Mouse (Mus musculus): ENCODE measurements around the gene Mbnl2. TPM values are rescaled to one million over a fixed set of nuclear protein-coding genes. Genes with fewer than 3 reads are reported as not detected.

The Mbnl2 gene
- polyA plus RNA-seq, 1 experiment from 2014 or later, result 111 TPM

GRCm38 (mm10) chr14:120292617-120293195 lies 17.2 kb downstream of the Mbnl2 start:
- no peak overlapping the region for H3K4me2 ChIP-seq (replicated peaks)
- WGBS, result 48% methylated on average over 6 of the region's 6 CpGs
- no peak overlapping the region for H3K9ac ChIP-seq
- H3K27ac ChIP-seq, result peak overlapping the region; percentile 52
- peak; percentile 48 for ATAC-seq
- H3K27me3 ChIP-seq (replicated peaks), result no peaks in the 10 kb centered on the region
- no peaks in the 10 kb centered on the region for H3K36me3 ChIP-seq
- H3K9me3 ChIP-seq, result no peaks in the 10 kb centered on the region
- no peak overlapping the region for H3K4me3 ChIP-seq (replicated peaks)
- H3K4me1 ChIP-seq (replicated peaks), result peaks cover 63% of the 10 kb centered on the region

GRCm38 (mm10) chr14:120294480-120294879 lies 19.0 kb downstream of the Mbnl2 start:
- H3K4me1 ChIP-seq (replicated peaks), result peaks cover 63% of the 10 kb centered on the region
- no peak overlapping the region for H3K4me2 ChIP-seq (replicated peaks)
- H3K9me3 ChIP-seq, result no peaks in the 10 kb centered on the region
- H3K27me3 ChIP-seq (replicated peaks), result no peaks in the 10 kb centered on the region
- no peak overlapping the region for H3K9ac ChIP-seq
- H3K27ac ChIP-seq, result no peak overlapping the region
- H3K4me3 ChIP-seq (replicated peaks), result no peak overlapping the region
- ATAC-seq, result no peak
- WGBS, result 80% methylated on average over 6 of the region's 6 CpGs
- no peaks in the 10 kb centered on the region for H3K36me3 ChIP-seq

GRCm38 (mm10) chr14:120295355-120296220 lies 20.1 kb downstream of the Mbnl2 start:
- Histone ChIP-seq H3K9ac (no peak overlapping the region), H3K9me3 (no peaks in the 10 kb centered on the region), H3K36me3 (no peaks in the 10 kb centered on the region), H3K4me2 (replicated peaks) (0 out of 2 replicates have a peak overlapping the region, but pooled peaks have one; percentile 48), H3K4me1 (replicated peaks) (peaks cover 72% of the 10 kb centered on the region), H3K4me3 (replicated peaks) (no peak overlapping the region), H3K27me3 (replicated peaks) (no peaks in the 10 kb centered on the region), H3K27ac (0 out of 2 replicates have a peak overlapping the region, but pooled peaks have one; percentile 6)
- 80% methylated on average over 13 of the region's 13 CpGs for WGBS
- no peak for ATAC-seq

DNA sequence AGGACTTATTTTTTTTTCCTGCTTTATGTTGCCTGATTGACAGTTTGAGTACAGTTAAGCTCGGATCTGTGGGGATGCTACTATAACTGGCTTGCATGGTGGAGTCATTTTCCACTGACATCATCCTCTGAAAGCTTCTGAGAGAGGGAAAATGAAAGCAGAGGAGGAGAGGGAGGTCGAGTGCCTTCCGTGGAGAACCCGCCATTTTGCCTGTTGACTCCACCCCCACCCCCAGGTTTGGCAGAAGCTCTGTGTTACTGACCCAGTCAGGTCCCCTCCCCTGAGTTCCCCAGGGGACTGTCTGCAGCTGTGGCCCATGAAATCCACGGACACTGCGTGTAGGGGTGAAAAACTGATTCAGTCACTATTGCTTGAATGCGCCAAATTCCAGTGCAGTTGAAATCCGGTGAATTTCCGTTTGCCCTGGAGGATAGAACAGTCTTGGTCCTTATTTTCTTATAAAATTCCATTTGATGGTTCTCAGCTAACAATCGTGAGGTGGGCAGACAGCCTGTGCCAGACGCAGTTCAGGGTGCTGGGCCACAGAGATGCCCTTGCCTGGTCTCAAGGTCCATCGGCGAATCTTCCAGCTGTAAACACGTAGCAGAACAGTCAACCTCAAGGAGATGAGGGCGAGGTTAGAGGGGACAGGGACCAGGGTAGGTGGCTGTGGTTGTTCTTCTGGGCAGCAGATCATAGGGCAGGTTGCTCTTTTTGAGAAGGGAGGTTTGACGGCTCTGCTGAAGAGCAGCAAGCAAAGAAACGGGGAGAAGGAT lies 20.9 kb downstream of the Mbnl2 start:
- Histone ChIP-seq H3K4me3 (replicated peaks) (no peak overlapping the region), H3K27ac (peak overlapping the region; percentile 70), H3K4me2 (replicated peaks) (peak overlapping the region; percentile 48), H3K9ac (peak overlapping the region; percentile 14), H3K4me1 (replicated peaks) (peaks cover 68% of the 10 kb centered on the region), H3K9me3 (no peaks in the 10 kb centered on the region), H3K36me3 (no peaks in the 10 kb centered on the region), H3K27me3 (replicated peaks) (no peaks in the 10 kb centered on the region)
- WGBS, result 42% methylated on average over 17 of the region's 17 CpGs
- peak; percentile 58 for ATAC-seq

DNA sequence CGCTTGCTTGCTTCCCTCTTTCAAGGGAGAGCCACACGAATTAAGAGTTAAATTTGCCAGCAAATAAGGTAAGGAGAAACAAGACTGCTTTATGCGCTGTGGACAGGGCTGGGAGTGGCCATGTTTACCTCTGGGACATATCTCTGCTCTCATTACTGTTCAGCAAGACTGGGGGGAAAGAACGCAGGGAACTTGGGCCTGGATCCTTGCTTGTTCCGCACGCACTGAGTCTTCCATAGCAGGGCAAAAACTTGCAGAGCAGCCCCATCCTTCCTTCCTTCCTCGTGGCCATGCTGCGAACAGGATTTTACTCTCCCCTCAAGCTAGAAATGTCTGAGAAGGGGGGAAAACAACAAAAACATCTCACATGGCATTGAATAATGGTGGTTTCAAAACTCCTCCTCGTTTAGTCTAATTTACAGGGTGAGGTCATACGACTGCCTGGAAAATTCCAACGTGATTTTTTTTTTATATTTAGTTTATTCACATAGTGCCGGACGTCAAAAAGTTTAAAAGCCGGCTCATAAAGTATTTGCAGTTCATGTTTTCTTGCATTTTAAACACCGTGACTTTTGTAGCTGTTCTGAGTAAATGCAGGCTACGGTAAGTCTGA lies 21.8 kb downstream of the Mbnl2 start:
- Histone ChIP-seq H3K27me3 (replicated peaks) (no peaks in the 10 kb centered on the region), H3K4me2 (replicated peaks) (peak overlapping the region; percentile 48), H3K36me3 (no peaks in the 10 kb centered on the region), H3K4me1 (replicated peaks) (peaks cover 60% of the 10 kb centered on the region), H3K9ac (peak overlapping the region; percentile 14), H3K27ac (peak overlapping the region; percentile 70), H3K4me3 (replicated peaks) (0 out of 2 replicates have a peak overlapping the region, but pooled peaks have one; percentile 2), H3K9me3 (no peaks in the 10 kb centered on the region)
- ATAC-seq, result peak; percentile 73
- 10% methylated on average over 16 of the region's 16 CpGs for WGBS

GRCm38 (mm10) chr14:120297833-120298232 lies 22.4 kb downstream of the Mbnl2 start:
- 52% methylated on average over 6 of the region's 6 CpGs for WGBS
- no peaks in the 10 kb centered on the region for H3K27me3 ChIP-seq (replicated peaks)
- ATAC-seq, result no peak
- H3K4me3 ChIP-seq (replicated peaks), result no peak overlapping the region
- H3K36me3 ChIP-seq, result no peaks in the 10 kb centered on the region
- 0 out of 2 replicates have a peak overlapping the region, but pooled peaks have one; percentile 8 for H3K9ac ChIP-seq
- no peaks in the 10 kb centered on the region for H3K9me3 ChIP-seq
- peak overlapping the region; percentile 48 for H3K4me2 ChIP-seq (replicated peaks)
- H3K4me1 ChIP-seq (replicated peaks), result peaks cover 55% of the 10 kb centered on the region
- H3K27ac ChIP-seq, result peak overlapping the region; percentile 70

- no peaks in the 10 kb centered on the region for H3K9me3 ChIP-seq
- 54% methylated on average over 5 of the region's 5 CpGs for WGBS
- no peak for ATAC-seq
- H3K27me3 ChIP-seq (replicated peaks), result no peaks in the 10 kb centered on the region
- no peaks in the 10 kb centered on the region for H3K36me3 ChIP-seq
- H3K4me1 ChIP-seq (replicated peaks), result peaks cover 56% of the 10 kb centered on the region
- H3K27ac ChIP-seq, result no peak overlapping the region
- H3K9ac ChIP-seq, result no peak overlapping the region
- no peak overlapping the region for H3K4me3 ChIP-seq (replicated peaks)
- H3K4me2 ChIP-seq (replicated peaks), result no peak overlapping the region
These were observed 23.0 kb downstream of the Mbnl2 start for GRCm38 (mm10) chr14:120298439-120298838.

DNA sequence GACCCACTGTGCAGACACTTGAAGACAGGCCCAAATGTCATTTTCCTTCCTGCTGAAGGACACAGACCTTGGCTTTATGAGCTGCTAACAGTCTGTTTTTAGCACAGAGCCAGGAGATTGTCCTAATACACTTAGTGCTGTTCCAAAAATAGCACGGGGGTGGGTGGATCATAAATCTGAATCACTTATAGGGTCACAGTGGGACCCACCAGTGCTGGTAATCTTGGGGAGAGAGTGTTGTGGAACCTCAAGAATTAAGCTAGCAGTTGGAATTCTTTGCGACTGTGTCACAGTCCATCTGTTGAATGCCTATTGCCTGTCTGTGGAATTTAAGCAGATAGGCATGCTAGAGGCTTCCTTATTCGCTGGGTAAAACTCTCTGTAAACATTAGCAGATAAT lies 24.2 kb downstream of the Mbnl2 start:
- Histone ChIP-seq H3K27ac (peak overlapping the region; percentile 60), H3K9ac (no peak overlapping the region), H3K27me3 (replicated peaks) (no peaks in the 10 kb centered on the region), H3K36me3 (no peaks in the 10 kb centered on the region), H3K9me3 (no peaks in the 10 kb centered on the region), H3K4me3 (replicated peaks) (no peak overlapping the region), H3K4me2 (replicated peaks) (peak overlapping the region; percentile 17; the same call in 1 of the 2 replicates), H3K4me1 (replicated peaks) (peaks cover 57% of the 10 kb centered on the region)
- WGBS, result 7% methylated on average over 3 of the region's 3 CpGs
- ATAC-seq, result no peak

- H3K27me3 ChIP-seq (replicated peaks), result no peaks in the 10 kb centered on the region
- H3K27ac ChIP-seq, result peak overlapping the region; percentile 60; the same call in 1 of the 2 replicates
- H3K9ac ChIP-seq, result no peak overlapping the region
- no peak for ATAC-seq
- H3K36me3 ChIP-seq, result no peaks in the 10 kb centered on the region
- H3K4me2 ChIP-seq (replicated peaks), result no peak overlapping the region; the same call in 1 of the 2 replicates
- H3K4me1 ChIP-seq (replicated peaks), result peaks cover 55% of the 10 kb centered on the region
- H3K9me3 ChIP-seq, result no peaks in the 10 kb centered on the region
- 44% methylated on average over 4 of the region's 4 CpGs for WGBS
- H3K4me3 ChIP-seq (replicated peaks), result no peak overlapping the region
These were observed 24.7 kb downstream of the Mbnl2 start for GRCm38 (mm10) chr14:120300191-120300590.

GRCm38 (mm10) chr14:120300814-120301213 lies 25.3 kb downstream of the Mbnl2 start:
- Histone ChIP-seq H3K9ac (no peak overlapping the region), H3K27ac (no peak overlapping the region), H3K4me2 (replicated peaks) (no peak overlapping the region), H3K9me3 (no peaks in the 10 kb centered on the region), H3K36me3 (no peaks in the 10 kb centered on the region), H3K4me3 (replicated peaks) (no peak overlapping the region), H3K4me1 (replicated peaks) (peaks cover 49% of the 10 kb centered on the region), H3K27me3 (replicated peaks) (no peaks in the 10 kb centered on the region)
- WGBS, result 75% methylated on average over 4 of the region's 4 CpGs
- no peak for ATAC-seq

- H3K4me3 ChIP-seq (replicated peaks), result no peak overlapping the region
- no peaks in the 10 kb centered on the region for H3K9me3 ChIP-seq
- no peaks in the 10 kb centered on the region for H3K27me3 ChIP-seq (replicated peaks)
- peak overlapping the region; percentile 32; the same call in 1 of the 2 replicates for H3K27ac ChIP-seq
- H3K4me2 ChIP-seq (replicated peaks), result peak overlapping the region; percentile 2; the same call in 1 of the 2 replicates
- H3K36me3 ChIP-seq, result no peaks in the 10 kb centered on the region
- H3K9ac ChIP-seq, result no peak overlapping the region
- H3K4me1 ChIP-seq (replicated peaks), result peaks cover 42% of the 10 kb centered on the region
- WGBS, result 24% methylated on average over 6 of the region's 6 CpGs
- ATAC-seq, result peak; percentile 26; the same call in 1 of the 2 replicates
These were observed 27.6 kb downstream of the Mbnl2 start for GRCm38 (mm10) chr14:120302913-120303548.
